Mouse (Mus musculus): ENCODE measurements around the gene Gm11060. TPM values are rescaled to one million over a fixed set of nuclear protein-coding genes. Genes with fewer than 3 reads are reported as not detected.

Gene Gm11060
- polyA plus RNA-seq, 1 experiment from 2014 or later = not detected

- H3K9ac ChIP-seq = no peak overlapping the region
- no peak overlapping the region for H3K4me3 ChIP-seq
- H3K27ac ChIP-seq = no peak overlapping the region
- H3K9me3 ChIP-seq = no peaks in the 10 kb centered on the region
- peaks cover 24% of the 10 kb centered on the region for H3K4me1 ChIP-seq
- ATAC-seq (ENCODE audit: borderline replicate concordance, extremely low read depth, low FRiP score, low TSS enrichment) = no peak
- H3K27me3 ChIP-seq = peaks cover 100% of the 10 kb centered on the region
- 10% methylated on average over 12 of the region's 12 CpGs for WGBS
- no peaks in the 10 kb centered on the region for H3K36me3 ChIP-seq
- peak overlapping the region; percentile 6; the same call in 1 of the 2 replicates for H3K4me2 ChIP-seq
Measured at GRCm38 (mm10) chr2:105131061-105131810, 39.4 kb downstream of the Gm11060 start.

GRCm38 (mm10) chr2:105131811-105132100 lies 39.9 kb downstream of the Gm11060 start:
- Histone ChIP-seq H3K27me3 (peaks cover 100% of the 10 kb centered on the region), H3K4me3 (no peak overlapping the region), H3K4me1 (peaks cover 20% of the 10 kb centered on the region), H3K4me2 (no peak overlapping the region), H3K9me3 (no peaks in the 10 kb centered on the region), H3K27ac (no peak overlapping the region), H3K9ac (no peak overlapping the region), H3K36me3 (no peaks in the 10 kb centered on the region)
- 12% methylated on average over 2 of the region's 2 CpGs for WGBS
- no peak for ATAC-seq (ENCODE audit: borderline replicate concordance, extremely low read depth, low FRiP score, low TSS enrichment)

GRCm38 (mm10) chr2:105132300-105132699 lies 40.5 kb downstream of the Gm11060 start:
- Histone ChIP-seq H3K9ac (no peak overlapping the region), H3K36me3 (no peaks in the 10 kb centered on the region), H3K4me3 (no peak overlapping the region), H3K4me2 (no peak overlapping the region), H3K9me3 (no peaks in the 10 kb centered on the region), H3K27me3 (peaks cover 100% of the 10 kb centered on the region), H3K27ac (no peak overlapping the region), H3K4me1 (peaks cover 14% of the 10 kb centered on the region)
- ATAC-seq (ENCODE audit: borderline replicate concordance, extremely low read depth, low FRiP score, low TSS enrichment) = no peak
- 3% methylated on average over 17 of the region's 17 CpGs for WGBS

GRCm38 (mm10) chr2:105132933-105133795 lies 41.3 kb downstream of the Gm11060 start:
- H3K4me1 ChIP-seq = peaks cover 7% of the 10 kb centered on the region
- H3K4me3 ChIP-seq = no peak overlapping the region
- ATAC-seq (ENCODE audit: borderline replicate concordance, extremely low read depth, low FRiP score, low TSS enrichment) = no peak
- peaks cover 99% of the 10 kb centered on the region for H3K27me3 ChIP-seq
- no peak overlapping the region for H3K27ac ChIP-seq
- no peak overlapping the region for H3K9ac ChIP-seq
- 4% methylated on average over 43 of the region's 43 CpGs for WGBS
- no peak overlapping the region for H3K4me2 ChIP-seq
- no peaks in the 10 kb centered on the region for H3K9me3 ChIP-seq
- no peaks in the 10 kb centered on the region for H3K36me3 ChIP-seq

- ATAC-seq (ENCODE audit: borderline replicate concordance, extremely low read depth, low FRiP score, low TSS enrichment) = peak; percentile 83
- Histone ChIP-seq H3K4me3 (no peak overlapping the region), H3K9me3 (no peaks in the 10 kb centered on the region), H3K27me3 (peaks cover 99% of the 10 kb centered on the region), H3K9ac (no peak overlapping the region), H3K27ac (no peak overlapping the region), H3K4me1 (peaks cover 7% of the 10 kb centered on the region), H3K4me2 (no peak overlapping the region), H3K36me3 (no peaks in the 10 kb centered on the region)
- WGBS = 1% methylated on average over 19 of the region's 19 CpGs
Measured at GRCm38 (mm10) chr2:105134296-105134695, 42.5 kb downstream of the Gm11060 start.

GRCm38 (mm10) chr2:105139471-105139870 lies 47.7 kb downstream of the Gm11060 start:
- Histone ChIP-seq H3K9me3 (no peaks in the 10 kb centered on the region), H3K36me3 (no peaks in the 10 kb centered on the region), H3K4me3 (no peak overlapping the region), H3K27ac (no peak overlapping the region), H3K27me3 (peaks cover 63% of the 10 kb centered on the region), H3K4me1 (peaks cover 5% of the 10 kb centered on the region), H3K9ac (no peak overlapping the region), H3K4me2 (no peak overlapping the region)
- no peak for ATAC-seq (ENCODE audit: borderline replicate concordance, extremely low read depth, low FRiP score, low TSS enrichment)
- 36% methylated on average over 7 of the region's 7 CpGs for WGBS

- WGBS = 30% methylated on average over 7 of the region's 7 CpGs
- H3K4me2 ChIP-seq = no peak overlapping the region
- H3K9ac ChIP-seq = no peak overlapping the region
- 0 out of 2 replicates have a peak, but pooled peaks cover 4% of the 10 kb centered on the region for H3K4me1 ChIP-seq
- no peaks in the 10 kb centered on the region for H3K36me3 ChIP-seq
- ATAC-seq (ENCODE audit: borderline replicate concordance, extremely low read depth, low FRiP score, low TSS enrichment) = no peak
- H3K9me3 ChIP-seq = no peaks in the 10 kb centered on the region
- H3K27me3 ChIP-seq = peaks cover 44% of the 10 kb centered on the region
- H3K27ac ChIP-seq = no peak overlapping the region
- H3K4me3 ChIP-seq = no peak overlapping the region
Measured at GRCm38 (mm10) chr2:105141371-105141770, 49.6 kb downstream of the Gm11060 start.

Other genes starting within 250 kb of the Gm11060 start
- gene Prrg4, start 242.1 kb upstream of the Gm11060 start, polyA plus RNA-seq (2015; fragmentation: Nextera tagmentation; extraction: Ambion mirVana) = 2.4 and 3.1 TPM in 2 replicates
- 5.3 and 5.4 TPM in 2 replicates for gene Ccdc73, start 224.2 kb upstream of the Gm11060 start, polyA plus RNA-seq (2015; fragmentation: Nextera tagmentation; extraction: Ambion mirVana)
- gene Eif3m, start 74.9 kb upstream of the Gm11060 start, polyA plus RNA-seq (2015; fragmentation: Nextera tagmentation; extraction: Ambion mirVana) = 263 and 277 TPM in 2 replicates
- 5.4 and 7.9 TPM in 2 replicates for gene Wt1, start 34.5 kb downstream of the Gm11060 start, polyA plus RNA-seq (2015; fragmentation: Nextera tagmentation; extraction: Ambion mirVana)
- gene Them7, start 132.3 kb downstream of the Gm11060 start, polyA plus RNA-seq (2015; fragmentation: Nextera tagmentation; extraction: Ambion mirVana) = 0.16 and 0.40 TPM in 2 replicates

Data from lung, embryonic 15.5 days (tissue).